Mouse (Mus musculus) neural tube, embryonic 11.5 days (tissue): ENCODE results near the gene Ccl2. TPM values are rescaled to one million over a fixed set of nuclear protein-coding genes. Genes with fewer than 3 reads are reported as not detected.

Experiments
- ATAC-seq: fragments of 200-750 bp; cut with Nextera tagmentation; 2 replicates; pipeline ENCODE4 v1.8.0; 2017; ENCODE audit warnings: moderate number of reproducible peaks, mild to moderate bottlenecking, moderate TSS enrichment, moderate library complexity; ENCODE audit not compliant: insufficient read depth, low FRiP score, low TSS enrichment
- DNase-seq: peaks from one replicate; pipeline ENCODE4 v3.0.0-alpha.2; 2015; ENCODE audit warnings: low spot score
- H3K27ac ChIP-seq: fragments of 300-500 bp; sonication (generic); 2 replicates; pipeline ENCODE4 v1.5.1; 2014; ENCODE audit warnings: low read depth, mild to moderate bottlenecking, low read length
- H3K27me3 ChIP-seq: fragments of 300-500 bp; sonication (generic); 2 replicates; pipeline ENCODE4 v1.6.1; 2014; ENCODE audit warnings: mild to moderate bottlenecking, low read length, mixed read lengths; ENCODE audit not compliant: control insufficient read depth, insufficient read depth
- H3K36me3 ChIP-seq: fragments of 300-500 bp; sonication (generic); 2 replicates; pipeline ENCODE4 v1.6.1; 2014; ENCODE audit warnings: mild to moderate bottlenecking, low read length, moderate library complexity, mixed read lengths; ENCODE audit not compliant: control insufficient read depth, insufficient read depth
- H3K4me1 ChIP-seq: fragments of 300-500 bp; sonication (generic); 2 replicates; pipeline ENCODE4 v1.6.1; 2014; ENCODE audit warnings: low read length, mixed read lengths; ENCODE audit not compliant: control insufficient read depth, insufficient read depth
- H3K4me2 ChIP-seq: fragments of 300-500 bp; sonication (generic); 2 replicates; pipeline ENCODE4 v1.6.1; 2014; ENCODE audit warnings: low read depth, mild to moderate bottlenecking, moderate library complexity
- H3K4me3 ChIP-seq: fragments of 300-500 bp; sonication (generic); 2 replicates; pipeline ENCODE4 v1.5.1; 2014; ENCODE audit warnings: low read depth, low read length
- H3K9ac ChIP-seq: fragments of 300-500 bp; sonication (generic); 2 replicates; pipeline ENCODE4 v1.6.1; 2014; ENCODE audit warnings: mild to moderate bottlenecking, low read length
- H3K9me3 ChIP-seq: fragments of 300-500 bp; sonication (generic); 2 replicates; pipeline ENCODE4 v1.6.1; 2016; ENCODE audit warnings: low read length; ENCODE audit not compliant: control insufficient read depth
- WGBS: fragments of 180-500 bp; shearing (Covaris S2); extraction: QIAGEN DNeasy Blood & Tissue Kit; methylation state at CpG from one replicate; pipeline ENCODE4 v1.1.7; 2014; 5-methylcytosine and 5-hydroxymethylcytosine counted together
- polyA plus RNA-seq: library from polyadenylated mRNA; unstranded; fragments of >200 nt; fragmentation: Nextera tagmentation; extraction: Ambion mirVana; gene quantifications from 2 replicates; pipeline ENCODE4 v1.2.1, GENCODE M21; 2014

Gene Ccl2
- polyA plus RNA-seq, 1 experiment from 2014 or later = 2.1 TPM

- Histone ChIP-seq H3K4me1 (no peaks in the 10 kb centered on the region), H3K9ac (no peak overlapping the region), H3K4me2 (no peak overlapping the region), H3K27ac (no peak overlapping the region), H3K27me3 (no peaks in the 10 kb centered on the region), H3K4me3 (no peak overlapping the region), H3K36me3 (no peaks in the 10 kb centered on the region), H3K9me3 (no peaks in the 10 kb centered on the region)
- ATAC-seq (no peak), DNase-seq (peak; percentile 51)
- WGBS = 34% methylated on average over 6 of the region's 6 CpGs
These were observed 12.5 kb downstream of the Ccl2 start for GRCm38 (mm10) chr11:82047746-82048415.

- no peak for ATAC-seq
- H3K4me2 ChIP-seq = no peak overlapping the region
- no peaks in the 10 kb centered on the region for H3K9me3 ChIP-seq
- no peaks in the 10 kb centered on the region; the same call in 1 of the 2 replicates for H3K27me3 ChIP-seq
- H3K36me3 ChIP-seq = no peaks in the 10 kb centered on the region
- H3K9ac ChIP-seq = no peak overlapping the region
- H3K4me1 ChIP-seq = no peaks in the 10 kb centered on the region
- 95% methylated on average over 7 of the region's 7 CpGs for WGBS
- DNase-seq = no peak
- H3K27ac ChIP-seq = no peak overlapping the region
- no peak overlapping the region for H3K4me3 ChIP-seq
These were observed 18.5 kb downstream of the Ccl2 start for GRCm38 (mm10) chr11:82053849-82054248.

- no peak within 1 kb of the TSS for H3K4me3 ChIP-seq
- H3K4me1 ChIP-seq = no peaks in the 10 kb centered on the region
- DNase-seq (no peak), ATAC-seq (no peak)
- 85% methylated on average over 6 of the region's 6 CpGs for WGBS
- no peak within 1 kb of the TSS for H3K4me2 ChIP-seq
- H3K27me3 ChIP-seq = no peaks in the 10 kb centered on the region; the same call in 1 of the 2 replicates
- H3K9ac ChIP-seq = no peak within 1 kb of the TSS
- H3K9me3 ChIP-seq = no peaks in the 10 kb centered on the region
- H3K27ac ChIP-seq = no peak within 1 kb of the TSS
- no peaks in the 10 kb centered on the region for H3K36me3 ChIP-seq
These were observed 22.3 kb downstream of the Ccl2 start, which contains the start of gene Ccl11 for GRCm38 (mm10) chr11:82057646-82058045. TSS of gene Ccl11 (plus strand) at chr11:82057823.

GRCm38 (mm10) chr11:82062226-82062625 lies 26.9 kb downstream of the Ccl2 start:
- Histone ChIP-seq H3K4me1 (no peaks in the 10 kb centered on the region), H3K27ac (no peak overlapping the region), H3K9me3 (no peaks in the 10 kb centered on the region), H3K36me3 (no peaks in the 10 kb centered on the region), H3K9ac (no peak overlapping the region), H3K4me2 (no peak overlapping the region), H3K27me3 (no peaks in the 10 kb centered on the region; the same call in 1 of the 2 replicates), H3K4me3 (no peak overlapping the region)
- 82% methylated on average over 3 of the region's 3 CpGs for whole genome bisulfite sequencing
- ATAC-seq (no peak), DNase-seq (no peak)

- H3K27ac ChIP-seq = no peak overlapping the region
- no peak overlapping the region for H3K4me2 ChIP-seq
- H3K27me3 ChIP-seq = no peaks in the 10 kb centered on the region
- no peaks in the 10 kb centered on the region for H3K4me1 ChIP-seq
- WGBS = 84% methylated on average over 2 of the region's 2 CpGs
- no peak for ATAC-seq
- no peak overlapping the region for H3K4me3 ChIP-seq
- H3K9ac ChIP-seq = no peak overlapping the region
- H3K36me3 ChIP-seq = no peaks in the 10 kb centered on the region
- H3K9me3 ChIP-seq = no peaks in the 10 kb centered on the region
- DNase-seq = no peak
These were observed 28.1 kb downstream of the Ccl2 start for GRCm38 (mm10) chr11:82063454-82063853.

GRCm38 (mm10) chr11:82066953-82067571 lies 31.7 kb downstream of the Ccl2 start:
- H3K9ac ChIP-seq = no peak overlapping the region
- ATAC-seq (no peak), DNase-seq (no peak)
- H3K9me3 ChIP-seq = no peaks in the 10 kb centered on the region
- H3K4me3 ChIP-seq = no peak overlapping the region
- H3K36me3 ChIP-seq = no peaks in the 10 kb centered on the region
- 82% methylated on average over 7 of the region's 7 CpGs for WGBS
- H3K4me1 ChIP-seq = no peaks in the 10 kb centered on the region
- H3K27me3 ChIP-seq = no peaks in the 10 kb centered on the region
- H3K27ac ChIP-seq = no peak overlapping the region
- H3K4me2 ChIP-seq = no peak overlapping the region

GRCm38 (mm10) chr11:82071076-82071475 lies 35.7 kb downstream of the Ccl2 start:
- ATAC-seq = no peak
- H3K4me2 ChIP-seq = no peak overlapping the region
- no peak overlapping the region for H3K4me3 ChIP-seq
- H3K27me3 ChIP-seq = no peaks in the 10 kb centered on the region
- DNase-seq = no peak
- WGBS = 81% methylated on average over 3 of the region's 3 CpGs
- H3K27ac ChIP-seq = no peak overlapping the region
- H3K9me3 ChIP-seq = no peaks in the 10 kb centered on the region
- H3K4me1 ChIP-seq = no peaks in the 10 kb centered on the region
- no peaks in the 10 kb centered on the region for H3K36me3 ChIP-seq
- no peak overlapping the region for H3K9ac ChIP-seq

- Histone ChIP-seq H3K4me1 (no peaks in the 10 kb centered on the region), H3K36me3 (no peaks in the 10 kb centered on the region), H3K27me3 (no peaks in the 10 kb centered on the region), H3K9ac (no peak overlapping the region), H3K4me3 (no peak overlapping the region), H3K27ac (no peak overlapping the region), H3K4me2 (no peak overlapping the region), H3K9me3 (no peaks in the 10 kb centered on the region)
- 75% methylated on average over 1 of the region's 1 CpGs for WGBS
- no peak for ATAC-seq
- DNase-seq = no peak
These were observed 37.0 kb downstream of the Ccl2 start for GRCm38 (mm10) chr11:82072374-82072773.

GRCm38 (mm10) chr11:82072984-82073383 lies 37.6 kb downstream of the Ccl2 start:
- no peaks in the 10 kb centered on the region for H3K9me3 ChIP-seq
- no peaks in the 10 kb centered on the region for H3K4me1 ChIP-seq
- WGBS = 86% methylated on average over 3 of the region's 3 CpGs
- H3K4me3 ChIP-seq = no peak overlapping the region
- ATAC-seq (no peak), DNase-seq (no peak)
- H3K9ac ChIP-seq = no peak overlapping the region
- H3K36me3 ChIP-seq = no peaks in the 10 kb centered on the region
- no peak overlapping the region for H3K27ac ChIP-seq
- H3K4me2 ChIP-seq = no peak overlapping the region
- H3K27me3 ChIP-seq = no peaks in the 10 kb centered on the region
